Mouse (Mus musculus) cerebellum, postnatal 25 days (tissue): ENCODE results near the gene Hadhb.

ENCODE experiments used
- DNase-seq, 2 experiments: peaks; one replicate each; pipeline ENCODE4 v3.0.0; 2021; ENCODE audit warnings: mixed read lengths in 2 of 2

The Hadhb gene

GRCm38 (mm10) chr5:30131246-30131645 is 23.8 kb upstream of the Hadhb start:
- no peak for DNase-seq

GRCm38 (mm10) chr5:30132173-30132572 is 22.9 kb upstream of the Hadhb start:
- DNase-seq: no peak

- DNase-seq: no peak
Observed at GRCm38 (mm10) chr5:30135711-30136231, 19.3 kb upstream of the Hadhb start.

GRCm38 (mm10) chr5:30137271-30137670 is 17.8 kb upstream of the Hadhb start:
- no peak for DNase-seq

- no peak for DNase-seq
Observed at GRCm38 (mm10) chr5:30138193-30138592, 16.9 kb upstream of the Hadhb start.

- DNase-seq: no peak
Observed at GRCm38 (mm10) chr5:30146526-30146925, 8.5 kb upstream of the Hadhb start.

GRCm38 (mm10) chr5:30148133-30148920 is 6.7 kb upstream of the Hadhb start:
- DNase-seq: no peak

- no peak for DNase-seq
Observed at GRCm38 (mm10) chr5:30152007-30152406, 3.0 kb upstream of the Hadhb start.

GRCm38 (mm10) chr5:30152413-30152812 is 2.6 kb upstream of the Hadhb start:
- no peak for DNase-seq

GRCm38 (mm10) chr5:30153222-30153621 is 1.8 kb upstream of the Hadhb start:
- no peak for DNase-seq

- no peak for DNase-seq
Observed at GRCm38 (mm10) chr5:30154013-30154412, 1.0 kb upstream of the Hadhb start.

- DNase-seq: no peak
Observed at GRCm38 (mm10) chr5:30155395-30155792, 346 bp downstream of the Hadhb start.

GRCm38 (mm10) chr5:30155821-30156629 is 977 bp downstream of the Hadhb start:
- DNase-seq: no peak

GRCm38 (mm10) chr5:30159601-30160000 is 4.6 kb downstream of the Hadhb start:
- DNase-seq: peak; percentile 45 to 62

- no peak for DNase-seq
Observed at GRCm38 (mm10) chr5:30161836-30162235, 6.8 kb downstream of the Hadhb start.

- no peak for DNase-seq
Observed at GRCm38 (mm10) chr5:30162339-30162738, 7.3 kb downstream of the Hadhb start.

- DNase-seq: no peak
Observed at GRCm38 (mm10) chr5:30165234-30165946, 10.3 kb downstream of the Hadhb start.

- DNase-seq: no peak
Observed at GRCm38 (mm10) chr5:30170303-30170940, 15.4 kb downstream of the Hadhb start.

- no peak for DNase-seq
Observed at GRCm38 (mm10) chr5:30172115-30172514, 17.1 kb downstream of the Hadhb start.

GRCm38 (mm10) chr5:30172931-30173692 is 18.1 kb downstream of the Hadhb start:
- DNase-seq: no peak

GRCm38 (mm10) chr5:30175811-30176210 is 20.8 kb downstream of the Hadhb start:
- DNase-seq: no peak
